Mouse (Mus musculus): ENCODE results near the gene Map6d1. TPM values are rescaled to one million over a fixed set of nuclear protein-coding genes. Genes with fewer than 3 reads are reported as not detected.

Map6d1 gene
- 2.4 and 3.3 TPM in 2 replicates for polyA plus RNA-seq (2014; fragmentation: Nextera tagmentation; extraction: Ambion mirVana)

DNA sequence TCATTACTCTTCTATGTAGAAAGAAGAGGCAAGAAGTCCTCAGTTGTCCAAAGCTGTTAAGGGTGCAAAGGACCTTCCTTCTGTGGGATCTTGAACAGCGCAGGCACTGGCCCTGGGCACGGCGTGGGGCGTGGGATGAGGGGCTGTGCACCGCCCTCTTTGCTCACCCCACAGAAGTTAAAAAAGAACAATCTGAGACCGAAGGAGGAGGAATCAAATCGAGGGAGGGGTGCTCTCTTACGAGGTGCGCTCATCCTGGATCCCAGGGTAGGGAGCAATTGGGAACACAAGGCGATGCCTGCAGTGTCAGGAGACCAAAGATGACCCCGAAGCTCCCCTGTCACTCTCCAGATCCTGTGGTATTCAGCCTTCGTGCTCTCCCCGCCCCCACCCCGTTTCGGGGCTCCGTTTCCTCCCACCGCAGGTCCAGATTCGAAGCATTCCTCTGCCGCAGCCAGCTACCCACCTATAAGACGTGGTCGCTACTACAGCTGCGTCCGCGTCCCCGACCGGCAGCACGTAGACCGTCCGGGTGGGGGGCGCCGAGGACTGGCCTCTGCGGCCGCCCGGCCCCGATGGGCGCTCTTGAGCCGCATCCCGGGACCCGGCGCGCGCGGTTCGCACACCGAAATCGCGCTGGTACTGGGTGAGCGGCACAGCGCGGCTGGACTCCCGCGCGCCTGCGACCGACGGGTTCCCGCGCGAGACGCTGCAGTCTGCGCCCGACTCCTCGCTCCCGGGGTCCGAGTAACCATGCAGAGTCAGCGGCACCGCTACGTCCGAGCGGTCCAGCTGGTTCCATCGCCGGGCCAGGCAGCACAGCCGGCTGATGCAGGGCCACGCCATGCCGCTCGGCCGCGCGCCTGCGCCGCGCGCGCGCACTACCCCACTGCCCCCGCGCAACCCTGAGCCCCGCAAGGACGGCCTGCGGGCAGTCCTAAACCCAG lies at the start of gene Map6d1:
Gene Map6d1 (minus strand): TSS at position 891 of the 947 bp plus-strand sequence.
- Histone ChIP-seq H3K27me3 (replicated peaks; ENCODE audit: control insufficient read depth, insufficient read depth, low read length) (no peaks in the 10 kb centered on the region), H3K4me3 (ENCODE audit: low read depth, low read length) (peak within 1 kb of the TSS; percentile 74), H3K9me3 (replicated peaks; ENCODE audit: control insufficient read depth, low read length) (no peaks in the 10 kb centered on the region), H3K4me2 (ENCODE audit: low read length) (peak within 1 kb of the TSS; percentile 83), H3K9ac (ENCODE audit: low read length) (peak within 1 kb of the TSS; percentile 78), H3K36me3 (ENCODE audit: control insufficient read depth, insufficient read depth, low read length) (no peaks in the 10 kb centered on the region), H3K27ac (ENCODE audit: low read depth, low read length) (no peak within 1 kb of the TSS; the same call in 1 of the 2 replicates), H3K4me1 (ENCODE audit: control insufficient read depth, insufficient read depth, low read length) (no peaks in the 10 kb centered on the region)
- ATAC-seq (peak; percentile 79), DNase-seq (ENCODE audit: low spot score) (peak; percentile 60)
- under 1% methylated on average over 65 of the region's 90 CpGs for WGBS

GRCm38 (mm10) chr16:20280238-20280637 lies 39.1 kb upstream of the Map6d1 start:
- Histone ChIP-seq H3K4me3 (ENCODE audit: low read depth, low read length) (no peak overlapping the region), H3K27ac (ENCODE audit: low read depth, low read length) (no peak overlapping the region), H3K36me3 (ENCODE audit: control insufficient read depth, insufficient read depth, low read length) (peaks cover 67% of the 10 kb centered on the region), H3K27me3 (replicated peaks; ENCODE audit: control insufficient read depth, insufficient read depth, low read length) (no peaks in the 10 kb centered on the region), H3K9ac (ENCODE audit: low read length) (no peak overlapping the region), H3K4me2 (ENCODE audit: low read length) (no peak overlapping the region), H3K4me1 (ENCODE audit: control insufficient read depth, insufficient read depth, low read length) (no peaks in the 10 kb centered on the region), H3K9me3 (replicated peaks; ENCODE audit: control insufficient read depth, low read length) (no peaks in the 10 kb centered on the region)
- DNase-seq (ENCODE audit: low spot score) (no peak), ATAC-seq (no peak)
- WGBS: 88% methylated on average over 4 of the region's 4 CpGs

DNA sequence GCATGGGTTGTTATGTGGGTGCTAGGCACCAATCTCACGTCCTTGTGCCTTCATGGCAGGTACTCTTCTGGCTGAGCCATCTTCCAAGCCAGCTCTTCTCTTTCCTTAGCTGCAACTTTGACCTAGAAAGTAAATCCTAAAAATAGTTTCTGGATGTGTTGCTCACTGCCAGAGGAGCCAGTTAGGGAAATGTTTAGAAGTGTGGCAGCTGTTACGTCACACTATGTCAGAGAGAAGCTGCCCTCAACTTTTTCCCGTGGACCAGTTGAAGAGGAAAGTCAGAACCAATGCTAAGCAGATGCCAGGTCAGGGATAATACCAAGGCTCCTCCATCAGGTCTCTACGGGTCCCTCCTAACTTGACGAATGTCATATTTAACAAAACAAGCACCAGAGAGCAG lies 38.2 kb upstream of the Map6d1 start:
- Histone ChIP-seq H3K4me3 (ENCODE audit: low read depth, low read length) (no peak overlapping the region), H3K4me2 (ENCODE audit: low read length) (no peak overlapping the region), H3K27ac (ENCODE audit: low read depth, low read length) (no peak overlapping the region), H3K4me1 (ENCODE audit: control insufficient read depth, insufficient read depth, low read length) (no peaks in the 10 kb centered on the region), H3K27me3 (replicated peaks; ENCODE audit: control insufficient read depth, insufficient read depth, low read length) (no peaks in the 10 kb centered on the region), H3K9me3 (replicated peaks; ENCODE audit: control insufficient read depth, low read length) (no peaks in the 10 kb centered on the region), H3K36me3 (ENCODE audit: control insufficient read depth, insufficient read depth, low read length) (peaks cover 58% of the 10 kb centered on the region), H3K9ac (ENCODE audit: low read length) (no peak overlapping the region)
- DNase-seq (ENCODE audit: low spot score): no peak
- no peak for ATAC-seq
- 97% methylated on average over 5 of the region's 5 CpGs for WGBS

DNA sequence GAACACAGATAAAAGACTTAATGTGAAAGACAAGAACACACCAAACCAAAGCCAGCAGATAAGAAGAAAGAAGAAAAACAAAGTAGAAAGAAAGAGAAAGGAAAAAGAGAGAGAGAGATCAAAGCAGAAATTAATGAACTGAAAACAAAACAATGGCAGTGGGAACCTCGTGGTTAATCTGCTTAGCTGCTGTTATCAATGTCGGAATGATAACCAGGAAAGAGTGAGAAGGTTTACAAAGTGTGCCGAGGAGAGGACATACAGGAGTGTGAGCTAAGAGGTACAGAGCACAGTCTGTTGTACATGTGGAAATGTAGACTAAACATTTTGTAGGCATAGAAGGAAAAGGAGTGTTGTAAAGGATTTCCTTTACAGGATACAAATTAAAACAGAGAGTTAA lies 31.8 kb upstream of the Map6d1 start:
- Histone ChIP-seq H3K4me2 (ENCODE audit: low read length) (no peak overlapping the region), H3K9ac (ENCODE audit: low read length) (no peak overlapping the region), H3K27ac (ENCODE audit: low read depth, low read length) (no peak overlapping the region), H3K36me3 (ENCODE audit: control insufficient read depth, insufficient read depth, low read length) (peaks cover 1% of the 10 kb centered on the region), H3K9me3 (replicated peaks; ENCODE audit: control insufficient read depth, low read length) (no peaks in the 10 kb centered on the region), H3K4me1 (ENCODE audit: control insufficient read depth, insufficient read depth, low read length) (no peaks in the 10 kb centered on the region), H3K4me3 (ENCODE audit: low read depth, low read length) (no peak overlapping the region), H3K27me3 (replicated peaks; ENCODE audit: control insufficient read depth, insufficient read depth, low read length) (no peaks in the 10 kb centered on the region)
- no peak for DNase-seq (ENCODE audit: low spot score)
- WGBS: 13% methylated on average over 3 of the region's 3 CpGs
- ATAC-seq: no peak

DNA sequence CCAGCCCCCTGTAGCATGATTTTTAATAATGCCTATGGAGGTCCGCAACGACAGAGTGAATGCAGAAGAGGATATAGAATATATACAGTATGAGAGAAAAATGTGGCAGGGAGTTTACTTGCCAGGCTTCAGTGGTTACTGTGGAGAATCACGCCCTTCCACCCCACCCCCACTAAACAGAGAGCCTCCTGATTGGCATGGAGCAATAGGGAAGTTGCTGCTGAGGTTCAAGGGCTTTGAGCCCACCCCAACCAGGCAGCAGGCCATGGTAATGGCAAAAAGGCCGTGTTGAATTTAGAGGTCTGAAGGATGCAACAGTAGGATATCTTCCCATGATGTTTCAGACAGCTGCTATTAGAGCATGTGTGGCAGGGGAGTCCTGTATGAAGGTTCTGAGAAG lies 30.2 kb upstream of the Map6d1 start:
- H3K36me3 ChIP-seq (ENCODE audit: control insufficient read depth, insufficient read depth, low read length): no peaks in the 10 kb centered on the region
- H3K9ac ChIP-seq (ENCODE audit: low read length): no peak overlapping the region
- no peaks in the 10 kb centered on the region for H3K4me1 ChIP-seq (ENCODE audit: control insufficient read depth, insufficient read depth, low read length)
- H3K4me3 ChIP-seq (ENCODE audit: low read depth, low read length): no peak overlapping the region
- ATAC-seq: no peak
- H3K27ac ChIP-seq (ENCODE audit: low read depth, low read length): no peak overlapping the region
- WGBS: 85% methylated on average over 4 of the region's 4 CpGs
- no peaks in the 10 kb centered on the region for H3K9me3 ChIP-seq (replicated peaks; ENCODE audit: control insufficient read depth, low read length)
- H3K27me3 ChIP-seq (replicated peaks; ENCODE audit: control insufficient read depth, insufficient read depth, low read length): no peaks in the 10 kb centered on the region
- H3K4me2 ChIP-seq (ENCODE audit: low read length): no peak overlapping the region
- DNase-seq (ENCODE audit: low spot score): no peak

DNA sequence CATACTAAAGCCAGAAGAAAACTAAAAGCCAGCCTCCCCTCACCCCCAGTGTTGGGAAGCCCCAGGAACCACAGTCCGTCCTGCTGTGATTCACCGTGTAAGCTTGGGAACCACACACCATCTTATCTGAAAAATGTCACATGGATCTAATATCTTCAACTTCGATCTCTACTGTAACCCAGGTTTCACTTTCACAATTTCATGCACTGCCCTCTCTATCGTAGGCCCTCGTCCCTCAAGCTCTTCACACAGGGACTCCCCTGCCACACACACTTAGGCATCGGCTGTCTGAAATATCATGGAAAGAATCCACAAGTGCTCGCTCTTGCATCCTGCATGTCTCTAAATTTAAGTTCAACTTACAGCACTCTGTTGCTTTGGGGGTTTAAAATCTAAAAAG lies 23.9 kb upstream of the Map6d1 start:
- WGBS: 83% methylated on average over 7 of the region's 7 CpGs

GRCm38 (mm10) chr16:20257926-20258325 lies 16.8 kb upstream of the Map6d1 start:
- no peak overlapping the region for H3K9ac ChIP-seq (ENCODE audit: low read length)
- DNase-seq (ENCODE audit: low spot score) (no peak), ATAC-seq (no peak)
- H3K9me3 ChIP-seq (replicated peaks; ENCODE audit: control insufficient read depth, low read length): no peaks in the 10 kb centered on the region
- H3K4me3 ChIP-seq (ENCODE audit: low read depth, low read length): no peak overlapping the region
- no peaks in the 10 kb centered on the region for H3K27me3 ChIP-seq (replicated peaks; ENCODE audit: control insufficient read depth, insufficient read depth, low read length)
- no peaks in the 10 kb centered on the region for H3K36me3 ChIP-seq (ENCODE audit: control insufficient read depth, insufficient read depth, low read length)
- no peaks in the 10 kb centered on the region for H3K4me1 ChIP-seq (ENCODE audit: control insufficient read depth, insufficient read depth, low read length)
- 71% methylated on average over 5 of the region's 5 CpGs for WGBS
- H3K27ac ChIP-seq (ENCODE audit: low read depth, low read length): no peak overlapping the region
- no peak overlapping the region for H3K4me2 ChIP-seq (ENCODE audit: low read length)

More for the DNA sequence above, 23.9 kb upstream of the Map6d1 start:
- H3K4me3 ChIP-seq (ENCODE audit: low read depth, low read length): no peak overlapping the region
- no peaks in the 10 kb centered on the region for H3K36me3 ChIP-seq (ENCODE audit: control insufficient read depth, insufficient read depth, low read length)
- H3K4me1 ChIP-seq (ENCODE audit: control insufficient read depth, insufficient read depth, low read length): no peaks in the 10 kb centered on the region
- no peak for DNase-seq (ENCODE audit: low spot score)
- H3K9me3 ChIP-seq (replicated peaks; ENCODE audit: control insufficient read depth, low read length): no peaks in the 10 kb centered on the region
- H3K27ac ChIP-seq (ENCODE audit: low read depth, low read length): no peak overlapping the region
- H3K27me3 ChIP-seq (replicated peaks; ENCODE audit: control insufficient read depth, insufficient read depth, low read length): no peaks in the 10 kb centered on the region
- H3K4me2 ChIP-seq (ENCODE audit: low read length): no peak overlapping the region
- no peak for ATAC-seq
- H3K9ac ChIP-seq (ENCODE audit: low read length): no peak overlapping the region

- H3K27ac ChIP-seq (ENCODE audit: low read depth, low read length): no peak overlapping the region
- no peak overlapping the region for H3K9ac ChIP-seq (ENCODE audit: low read length)
- H3K4me1 ChIP-seq (ENCODE audit: control insufficient read depth, insufficient read depth, low read length): no peaks in the 10 kb centered on the region
- 84% methylated on average over 9 of the region's 9 CpGs for WGBS
- H3K9me3 ChIP-seq (replicated peaks; ENCODE audit: control insufficient read depth, low read length): no peaks in the 10 kb centered on the region
- H3K27me3 ChIP-seq (replicated peaks; ENCODE audit: control insufficient read depth, insufficient read depth, low read length): no peaks in the 10 kb centered on the region
- ATAC-seq: no peak
- no peak overlapping the region for H3K4me2 ChIP-seq (ENCODE audit: low read length)
- no peak overlapping the region for H3K4me3 ChIP-seq (ENCODE audit: low read depth, low read length)
- no peak for DNase-seq (ENCODE audit: low spot score)
- no peaks in the 10 kb centered on the region for H3K36me3 ChIP-seq (ENCODE audit: control insufficient read depth, insufficient read depth, low read length)
Observed at GRCm38 (mm10) chr16:20248442-20249174, 7.5 kb upstream of the Map6d1 start.

DNA sequence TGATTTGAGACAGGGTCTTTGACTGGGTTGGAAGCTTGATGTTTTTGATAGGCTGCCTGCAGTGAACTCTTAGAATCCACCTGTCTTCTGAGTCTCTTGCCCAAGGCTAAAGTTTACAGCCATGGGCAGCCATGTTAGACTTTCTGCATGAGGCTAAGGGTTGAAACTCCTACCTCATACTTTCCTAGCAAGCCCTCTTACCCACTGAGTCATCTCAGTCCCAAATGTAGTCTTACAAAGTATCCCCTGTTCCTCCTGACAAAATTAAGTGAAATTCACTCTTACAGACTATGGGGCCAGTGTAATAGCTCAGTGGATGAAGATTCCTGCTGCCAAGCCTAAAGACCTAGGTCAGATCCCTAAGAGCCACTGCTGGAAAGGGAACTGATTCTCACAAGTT lies 5.9 kb upstream of the Map6d1 start:
- Histone ChIP-seq H3K27ac (ENCODE audit: low read depth, low read length) (no peak overlapping the region), H3K4me3 (ENCODE audit: low read depth, low read length) (no peak overlapping the region), H3K4me2 (ENCODE audit: low read length) (no peak overlapping the region), H3K9ac (ENCODE audit: low read length) (no peak overlapping the region), H3K9me3 (replicated peaks; ENCODE audit: control insufficient read depth, low read length) (no peaks in the 10 kb centered on the region), H3K36me3 (ENCODE audit: control insufficient read depth, insufficient read depth, low read length) (no peaks in the 10 kb centered on the region), H3K27me3 (replicated peaks; ENCODE audit: control insufficient read depth, insufficient read depth, low read length) (no peaks in the 10 kb centered on the region), H3K4me1 (ENCODE audit: control insufficient read depth, insufficient read depth, low read length) (no peaks in the 10 kb centered on the region)
- DNase-seq (ENCODE audit: low spot score) (no peak), ATAC-seq (no peak)

All from forebrain, embryonic 14.5 days (tissue).